Mouse (Mus musculus) thymus, adult 2 months (tissue): ENCODE data around the gene Synpo2l. TPM values are rescaled to one million over a fixed set of nuclear protein-coding genes. Genes with fewer than 3 reads are reported as not detected.

Source experiments
- DNase-seq: peaks from one replicate; pipeline ENCODE4 v3.0.0; 2021
- H3K27ac ChIP-seq: fragments of 200-500 bp; 2 replicates; pipeline ENCODE4 v1.5.1; 2012; ENCODE audit warnings: low read length, control low read depth; ENCODE audit not compliant: control insufficient read depth, insufficient read depth
- H3K27me3 ChIP-seq: fragments of 200-500 bp; 2 replicates; pipeline ENCODE4 v1.6.1; 2012; ENCODE audit warnings: mild to moderate bottlenecking, low read length, moderate library complexity, mixed read lengths; ENCODE audit not compliant: control insufficient read depth, insufficient read depth
- H3K36me3 ChIP-seq: fragments of 200-500 bp; 2 replicates; pipeline ENCODE4 v1.6.1; 2012; ENCODE audit warnings: mild to moderate bottlenecking, low read length, moderate library complexity; ENCODE audit not compliant: control insufficient read depth, insufficient read depth
- H3K4me1 ChIP-seq: fragments of 200-500 bp; replicated peaks from 2 replicates; pipeline ENCODE4 v1.6.1; 2012; ENCODE audit warnings: low read length; ENCODE audit not compliant: control insufficient read depth, insufficient read depth
- H3K4me3 ChIP-seq: fragments of 200-500 bp; 2 replicates; pipeline ENCODE4 v1.5.1; 2012; ENCODE audit warnings: mild to moderate bottlenecking, low read length, control low read depth, moderate library complexity; ENCODE audit not compliant: control insufficient read depth, insufficient read depth
- CTCF ChIP-seq: fragments of 200-500 bp; IDR thresholded peaks from 2 replicates; pipeline ENCODE4 v1.5.1; 2012; ENCODE audit warnings: mild to moderate bottlenecking, control low read depth, low read length, moderate library complexity, borderline replicate concordance; ENCODE audit not compliant: control insufficient read depth, poor library complexity, insufficient read depth; ENCODE audit errors: extremely low read depth
- POLR2A ChIP-seq: fragments of 200-500 bp; IDR thresholded peaks from 2 replicates; pipeline ENCODE4 v1.6.1; 2012; ENCODE audit warnings: mild to moderate bottlenecking, low read length, control low read depth, moderate library complexity; ENCODE audit not compliant: control insufficient read depth, poor library complexity, insufficient read depth; ENCODE audit errors: extremely low read depth
- WGBS: fragments of 180-500 bp; shearing (Covaris S2); methylation state at CpG from one replicate; pipeline ENCODE4 v1.1.7; 2018; 5-methylcytosine and 5-hydroxymethylcytosine counted together
- polyA plus RNA-seq: library from polyadenylated mRNA; depleted of rRNA; stranded (reverse); fragments of >200 nt; gene quantifications from 2 replicates; pipeline ENCODE4 v1.2.3, GENCODE M21; 2012

Gene Synpo2l
- polyA plus RNA-seq, 1 experiment = 2.8 TPM

DNA sequence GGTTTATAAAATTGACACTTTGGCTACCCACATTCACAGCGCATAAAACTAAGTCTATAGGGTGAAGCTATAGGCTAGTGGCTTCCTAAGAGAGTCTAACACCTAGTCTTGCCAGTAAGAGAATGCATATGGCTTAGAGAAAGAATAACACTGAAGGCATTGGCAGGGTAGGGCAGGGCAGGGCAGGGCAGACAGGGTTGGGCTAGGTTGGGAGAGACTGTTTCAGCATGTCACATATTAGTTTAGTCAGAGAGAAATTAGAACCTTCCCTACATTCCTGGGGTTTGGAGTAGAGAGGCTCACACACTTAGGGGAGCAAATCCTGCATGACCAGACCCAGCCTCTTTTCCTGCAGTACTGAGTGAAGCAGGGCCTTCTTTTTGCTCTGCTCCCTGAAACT is 685 bp downstream of the Synpo2l start:
- Histone ChIP-seq H3K27ac (no peak overlapping the region), H3K36me3 (no peaks in the 10 kb centered on the region), H3K27me3 (no peaks in the 10 kb centered on the region), H3K4me1 (peaks cover 8% of the 10 kb centered on the region), H3K4me3 (no peak overlapping the region)
- DNase-seq = no peak
- no peak for TF ChIP-seq CTCF
- TF ChIP-seq POLR2A = no peak
- WGBS = 98% methylated on average over 1 of the region's 1 CpGs

DNA sequence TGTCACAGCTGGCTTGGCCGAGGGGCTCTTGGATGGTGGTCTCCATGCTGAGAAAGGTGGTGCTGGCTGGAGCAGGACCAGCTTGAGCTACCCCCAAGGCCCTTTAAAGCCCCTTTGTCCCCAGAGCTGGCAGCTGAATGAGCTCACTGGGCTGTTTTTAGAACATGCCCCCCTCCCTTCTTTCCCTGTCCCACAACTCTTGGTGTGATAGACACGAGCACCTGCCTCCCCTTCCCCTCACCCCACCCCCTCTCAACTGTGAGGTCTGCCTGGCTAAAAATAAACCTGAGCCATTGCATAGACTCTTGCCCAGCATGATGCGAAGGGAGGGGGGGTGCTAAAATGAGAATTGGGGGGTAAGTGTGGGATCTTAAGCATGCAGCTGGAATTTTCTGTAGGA is 3.7 kb downstream of the Synpo2l start:
- H3K27me3 ChIP-seq = no peaks in the 10 kb centered on the region
- 46% methylated on average over 3 of the region's 3 CpGs for WGBS
- no peaks in the 10 kb centered on the region for H3K36me3 ChIP-seq
- no peak overlapping the region for H3K27ac ChIP-seq
- H3K4me3 ChIP-seq = no peak overlapping the region
- peaks cover 17% of the 10 kb centered on the region for H3K4me1 ChIP-seq
- TF ChIP-seq CTCF = no peak
- TF ChIP-seq POLR2A = no peak
- no peak for DNase-seq

DNA sequence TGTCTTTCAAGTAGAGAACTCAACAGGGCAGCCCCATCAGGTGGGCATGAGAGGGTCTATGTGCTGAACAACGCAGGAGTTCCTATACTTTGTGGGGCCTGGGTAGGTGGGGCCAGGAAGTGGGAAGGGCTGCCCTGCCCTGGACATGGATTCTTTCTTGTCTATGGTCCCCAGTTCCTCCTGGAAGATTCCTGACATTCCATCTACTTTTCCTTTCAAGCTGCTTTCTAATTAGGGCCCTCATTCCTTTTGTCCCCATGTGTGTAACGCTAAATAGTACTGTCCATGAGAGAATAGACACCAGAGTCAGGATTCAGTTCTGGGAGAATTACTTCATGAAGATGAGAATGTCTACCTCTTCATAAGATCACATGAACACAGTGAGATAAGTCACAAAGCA is 4.6 kb downstream of the Synpo2l start:
- Histone ChIP-seq H3K4me1 (peaks cover 17% of the 10 kb centered on the region), H3K27me3 (no peaks in the 10 kb centered on the region), H3K27ac (no peak overlapping the region), H3K36me3 (no peaks in the 10 kb centered on the region), H3K4me3 (no peak overlapping the region)
- DNase-seq = no peak
- no peak for TF ChIP-seq POLR2A
- WGBS = 91% methylated on average over 2 of the region's 2 CpGs

DNA sequence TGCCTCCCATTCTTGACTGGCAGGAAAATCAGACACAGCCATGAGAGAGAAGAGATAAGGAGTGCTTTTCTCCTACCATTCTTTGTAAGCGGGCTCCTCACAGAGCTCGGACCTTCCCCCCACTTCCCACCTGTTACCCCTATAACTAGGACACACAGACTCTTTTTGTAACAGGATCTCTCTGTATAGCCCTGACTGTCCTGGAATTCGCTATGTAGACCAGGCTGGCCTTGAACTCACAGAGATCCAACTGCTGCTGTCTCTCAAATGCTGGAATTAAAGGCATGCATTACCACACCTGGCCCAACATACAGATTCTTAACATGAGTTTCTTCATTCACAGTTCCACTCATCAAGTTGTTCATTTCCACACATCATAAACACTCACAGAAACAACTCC is 5.4 kb downstream of the Synpo2l start:
- 90% methylated on average over 3 of the region's 3 CpGs for WGBS
- Histone ChIP-seq H3K4me3 (no peak overlapping the region), H3K27ac (no peak overlapping the region), H3K36me3 (no peaks in the 10 kb centered on the region), H3K27me3 (no peaks in the 10 kb centered on the region), H3K4me1 (peaks cover 17% of the 10 kb centered on the region)
- TF ChIP-seq CTCF = no peak
- TF ChIP-seq POLR2A = no peak
- no peak for DNase-seq

DNA sequence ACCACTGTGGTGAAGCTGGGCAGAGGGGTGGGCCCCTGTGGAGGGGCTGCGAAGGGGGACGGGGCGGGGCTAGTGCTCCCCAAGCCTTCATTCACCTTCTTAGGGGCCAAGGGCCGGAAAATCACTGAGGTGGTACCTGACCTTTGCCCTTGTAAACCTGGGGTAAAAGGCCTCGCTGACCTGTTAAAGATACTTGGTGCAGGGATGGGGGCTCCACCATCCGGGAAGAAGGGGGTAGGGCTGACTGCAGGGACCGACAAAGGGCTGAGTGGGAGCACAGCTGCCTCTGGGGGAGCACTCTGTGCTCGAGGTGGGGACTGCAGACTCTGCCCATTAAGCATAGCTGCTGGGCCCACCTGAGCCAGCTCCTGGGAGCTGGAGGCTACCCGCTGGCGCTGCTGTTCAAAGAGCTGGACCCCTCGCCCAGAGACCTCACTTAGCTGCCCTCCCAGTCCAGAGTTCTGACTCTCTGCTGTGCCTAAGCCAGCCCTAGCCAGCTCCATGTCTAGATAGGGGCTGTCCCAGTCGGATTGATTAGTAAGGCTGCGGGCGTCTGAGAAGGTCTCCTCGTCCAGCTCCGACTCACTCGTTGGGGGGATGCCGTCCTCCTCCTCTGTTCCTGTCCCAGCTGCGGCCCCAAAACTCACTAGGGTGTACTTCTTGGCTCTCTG is 6.4 kb downstream of the Synpo2l start:
- Histone ChIP-seq H3K4me1 (peaks cover 17% of the 10 kb centered on the region), H3K36me3 (no peaks in the 10 kb centered on the region), H3K4me3 (peak overlapping the region; percentile 53), H3K27ac (no peak overlapping the region), H3K27me3 (no peaks in the 10 kb centered on the region)
- 68% methylated on average over 19 of the region's 19 CpGs for WGBS
- TF ChIP-seq POLR2A (no peak), CTCF (no peak)
- no peak for DNase-seq

DNA sequence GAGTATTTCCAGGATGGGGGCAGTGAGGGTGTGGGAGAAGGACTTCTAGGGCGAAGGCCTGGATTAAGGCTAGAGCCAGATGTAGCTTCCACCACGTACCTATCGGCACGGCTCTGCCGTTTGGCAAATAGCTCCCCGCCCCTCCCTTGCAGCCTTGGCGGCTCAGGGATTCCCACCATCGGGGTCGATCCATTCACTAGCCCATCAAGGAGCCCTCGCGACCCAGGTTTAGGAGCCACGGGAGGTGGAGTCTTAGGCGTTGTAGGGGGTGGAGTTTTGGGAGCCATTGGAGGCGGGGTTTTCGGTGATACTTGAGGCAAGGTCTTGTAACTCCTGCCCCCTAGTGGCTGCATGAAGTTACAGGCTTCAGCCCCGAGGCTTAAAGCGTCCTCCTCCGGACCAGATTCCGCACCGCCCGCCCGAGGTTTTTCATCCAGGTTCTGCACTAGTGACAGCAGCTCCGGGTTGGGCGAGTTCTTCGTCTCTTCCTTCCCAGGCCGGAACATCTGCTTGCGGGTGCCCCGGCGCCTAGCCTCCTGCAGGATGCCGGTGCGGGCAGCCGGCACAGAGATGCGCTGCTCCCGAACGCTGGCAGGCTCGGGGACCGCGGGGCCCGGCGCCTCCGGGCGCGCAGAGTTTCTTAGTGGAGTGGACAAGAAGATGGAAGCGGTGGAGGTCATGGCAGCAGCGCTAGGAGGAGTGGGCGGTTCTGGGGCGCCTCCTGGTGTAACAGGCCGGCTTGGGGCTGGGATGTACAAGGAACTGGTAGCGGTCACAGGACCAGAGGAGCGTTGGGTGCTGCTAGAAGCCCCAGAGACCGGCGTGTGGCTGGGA is 7.1 kb downstream of the Synpo2l start:
- Histone ChIP-seq H3K4me3 (peak overlapping the region; percentile 53), H3K27ac (no peak overlapping the region), H3K27me3 (no peaks in the 10 kb centered on the region), H3K4me1 (peaks cover 17% of the 10 kb centered on the region), H3K36me3 (no peaks in the 10 kb centered on the region)
- 3% methylated on average over 52 of the region's 52 CpGs for WGBS
- TF ChIP-seq CTCF (peak; percentile 87), POLR2A (no peak)
- peak; percentile 92 for DNase-seq

DNA sequence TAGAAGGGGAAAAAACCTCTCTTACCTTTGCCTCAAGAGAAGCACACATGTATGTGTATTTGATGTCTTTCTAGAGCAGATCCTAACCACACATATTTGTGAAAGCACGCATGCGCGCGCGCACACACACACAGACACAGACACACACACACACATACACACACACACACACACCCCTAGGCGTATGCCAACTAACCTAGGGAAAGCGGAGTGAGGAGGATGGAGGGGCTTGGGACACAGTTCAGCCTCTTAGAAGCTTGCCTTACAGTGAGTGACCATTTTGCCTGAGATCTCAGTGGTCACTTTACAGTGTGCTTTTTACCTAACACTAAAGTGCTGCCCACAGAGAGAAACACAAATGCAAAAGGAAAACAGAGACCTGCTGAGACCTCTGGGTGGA is 8.5 kb downstream of the Synpo2l start:
- 96% methylated on average over 7 of the region's 7 CpGs for WGBS

More for the DNA sequence above, 8.5 kb downstream of the Synpo2l start:
- Histone ChIP-seq H3K27me3 (no peaks in the 10 kb centered on the region), H3K4me3 (no peak overlapping the region), H3K27ac (no peak overlapping the region), H3K36me3 (no peaks in the 10 kb centered on the region), H3K4me1 (peaks cover 17% of the 10 kb centered on the region)
- DNase-seq = no peak
- TF ChIP-seq POLR2A (no peak), CTCF (no peak)
